Mouse (Mus musculus): Measurements from ENCODE around the gene Rsg1. TPM values are rescaled to one million over a fixed set of nuclear protein-coding genes. Genes with fewer than 3 reads are reported as not detected.

Rsg1 gene
- polyA plus RNA-seq, 1 experiment from 2014 or later: 8.5 TPM

DNA sequence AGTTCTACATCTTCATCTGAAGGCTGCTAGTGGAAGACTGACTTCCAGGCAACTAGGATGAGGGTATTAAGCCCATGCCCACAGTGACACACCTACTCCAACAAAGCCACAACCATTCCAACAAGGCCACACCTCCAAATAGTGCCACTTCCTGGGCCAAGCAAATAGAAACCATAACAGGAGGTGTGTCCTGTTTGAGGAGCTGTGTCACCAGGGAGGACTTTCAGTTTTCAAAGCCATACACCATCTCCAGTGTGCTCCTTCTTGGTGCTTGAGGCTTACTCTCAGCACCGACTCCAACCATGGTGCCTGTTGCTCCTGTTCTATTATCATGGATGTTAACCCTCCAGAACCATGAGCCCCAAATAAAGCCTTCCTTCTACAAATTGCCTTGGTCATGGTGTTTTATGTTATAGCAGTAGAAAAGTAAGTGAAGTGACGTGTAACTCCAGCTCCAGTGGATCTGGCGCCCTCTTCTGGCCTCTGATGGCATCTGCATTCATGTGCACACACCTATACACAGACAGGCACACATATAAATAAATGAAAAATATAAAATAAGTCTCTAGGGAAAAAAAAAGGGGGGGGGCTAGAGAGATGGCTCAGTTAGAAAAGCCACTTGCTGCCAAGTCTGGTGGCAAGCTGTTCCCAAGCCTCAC is 52.4 kb downstream of the Rsg1 start:
- Histone ChIP-seq H3K27ac (ENCODE audit: low read depth, low read length) (no peak overlapping the region), H3K36me3 (ENCODE audit: control insufficient read depth, insufficient read depth, low read length) (no peaks in the 10 kb centered on the region), H3K4me2 (ENCODE audit: low read depth, low read length) (no peak overlapping the region), H3K27me3 (ENCODE audit: control insufficient read depth, insufficient read depth, low read length) (no peaks in the 10 kb centered on the region), H3K4me3 (ENCODE audit: low read depth, low read length) (no peak overlapping the region), H3K9ac (replicated peaks; ENCODE audit: low read depth, low read length) (no peak overlapping the region), H3K9me3 (ENCODE audit: control insufficient read depth, low read length) (no peaks in the 10 kb centered on the region), H3K4me1 (ENCODE audit: control insufficient read depth, insufficient read depth, low read length) (no peaks in the 10 kb centered on the region)
- WGBS: 90% methylated on average over 3 of the region's 3 CpGs
- no peak for ATAC-seq (ENCODE audit: low read depth)

DNA sequence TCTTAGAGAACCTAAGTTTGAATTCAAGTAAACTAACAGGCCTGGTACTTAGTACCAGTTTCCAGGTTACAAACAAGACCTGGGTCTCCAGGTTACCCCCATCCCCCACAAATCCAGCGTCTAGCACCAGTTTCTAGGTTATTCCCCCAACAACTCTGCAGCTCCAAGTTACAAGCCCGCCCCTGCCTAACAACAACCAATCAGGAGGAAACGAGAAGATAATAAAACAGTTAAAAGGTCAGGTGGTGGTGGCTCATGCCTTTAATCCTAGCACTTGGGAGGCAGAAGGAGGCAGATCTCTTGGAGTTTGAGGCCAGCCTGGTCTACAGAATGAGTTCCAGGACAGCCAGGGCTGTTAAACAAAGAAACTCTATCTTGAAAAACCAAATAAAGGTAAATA is 53.5 kb downstream of the Rsg1 start:
- no peaks in the 10 kb centered on the region for H3K36me3 ChIP-seq (ENCODE audit: control insufficient read depth, insufficient read depth, low read length)
- no peaks in the 10 kb centered on the region for H3K27me3 ChIP-seq (ENCODE audit: control insufficient read depth, insufficient read depth, low read length)
- no peak overlapping the region for H3K4me3 ChIP-seq (ENCODE audit: low read depth, low read length)
- ATAC-seq (ENCODE audit: low read depth): no peak
- H3K4me2 ChIP-seq (ENCODE audit: low read depth, low read length): no peak overlapping the region
- H3K9me3 ChIP-seq (ENCODE audit: control insufficient read depth, low read length): no peaks in the 10 kb centered on the region
- no peaks in the 10 kb centered on the region for H3K4me1 ChIP-seq (ENCODE audit: control insufficient read depth, insufficient read depth, low read length)
- H3K27ac ChIP-seq (ENCODE audit: low read depth, low read length): no peak overlapping the region
- WGBS: 72% methylated on average over 3 of the region's 3 CpGs
- H3K9ac ChIP-seq (replicated peaks; ENCODE audit: low read depth, low read length): no peak overlapping the region

DNA sequence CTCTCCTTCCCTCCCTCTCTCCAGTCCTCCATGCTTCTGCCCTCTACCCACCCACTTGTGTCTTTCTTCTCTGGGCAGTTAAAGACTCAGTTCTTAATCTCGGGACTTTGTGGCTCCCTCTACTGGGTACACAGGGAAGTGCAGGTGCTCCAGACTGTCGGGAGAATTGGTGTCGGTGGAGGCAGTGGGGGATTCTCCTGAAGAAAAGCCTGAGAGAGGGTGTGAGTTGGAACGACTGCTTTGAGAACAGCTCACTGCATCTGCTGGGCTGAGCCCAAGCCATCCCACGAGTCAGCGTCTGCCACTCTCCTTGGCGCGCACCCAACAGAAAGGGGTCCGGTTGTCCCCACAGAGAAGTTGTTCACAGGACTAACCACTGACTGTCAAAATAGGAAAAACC is 54.1 kb downstream of the Rsg1 start:
- no peaks in the 10 kb centered on the region for H3K27me3 ChIP-seq (ENCODE audit: control insufficient read depth, insufficient read depth, low read length)
- no peak for ATAC-seq (ENCODE audit: low read depth)
- H3K4me2 ChIP-seq (ENCODE audit: low read depth, low read length): no peak overlapping the region
- no peaks in the 10 kb centered on the region for H3K4me1 ChIP-seq (ENCODE audit: control insufficient read depth, insufficient read depth, low read length)
- H3K9ac ChIP-seq (replicated peaks; ENCODE audit: low read depth, low read length): no peak overlapping the region
- WGBS: 49% methylated on average over 9 of the region's 9 CpGs
- H3K4me3 ChIP-seq (ENCODE audit: low read depth, low read length): no peak overlapping the region
- no peaks in the 10 kb centered on the region for H3K9me3 ChIP-seq (ENCODE audit: control insufficient read depth, low read length)
- H3K36me3 ChIP-seq (ENCODE audit: control insufficient read depth, insufficient read depth, low read length): no peaks in the 10 kb centered on the region
- H3K27ac ChIP-seq (ENCODE audit: low read depth, low read length): no peak overlapping the region

DNA sequence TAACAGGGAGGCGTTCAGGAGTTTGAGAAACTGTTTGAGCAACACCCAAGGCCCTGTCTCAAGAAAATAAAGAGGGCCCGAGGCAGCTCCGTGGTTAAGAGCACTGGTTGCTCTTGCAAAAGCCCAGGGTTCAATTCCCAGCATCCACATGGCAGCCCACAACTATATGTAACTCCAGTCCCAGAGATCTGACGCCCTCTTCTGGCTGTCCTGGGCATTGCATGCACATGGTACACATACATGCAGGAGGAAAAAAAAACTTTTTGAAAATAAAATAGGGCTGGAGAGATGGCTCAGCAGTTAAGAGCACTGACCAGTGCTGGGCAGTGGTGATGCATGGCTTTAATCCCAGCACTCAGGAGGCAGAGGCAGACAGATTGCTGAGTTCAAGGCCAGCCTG is 54.6 kb downstream of the Rsg1 start:
- Histone ChIP-seq H3K9ac (replicated peaks; ENCODE audit: low read depth, low read length) (no peak overlapping the region), H3K36me3 (ENCODE audit: control insufficient read depth, insufficient read depth, low read length) (no peaks in the 10 kb centered on the region), H3K27me3 (ENCODE audit: control insufficient read depth, insufficient read depth, low read length) (no peaks in the 10 kb centered on the region), H3K4me1 (ENCODE audit: control insufficient read depth, insufficient read depth, low read length) (no peaks in the 10 kb centered on the region), H3K9me3 (ENCODE audit: control insufficient read depth, low read length) (no peaks in the 10 kb centered on the region), H3K4me3 (ENCODE audit: low read depth, low read length) (no peak overlapping the region), H3K27ac (ENCODE audit: low read depth, low read length) (no peak overlapping the region), H3K4me2 (ENCODE audit: low read depth, low read length) (no peak overlapping the region)
- WGBS: 83% methylated on average over 4 of the region's 4 CpGs
- ATAC-seq (ENCODE audit: low read depth): no peak

DNA sequence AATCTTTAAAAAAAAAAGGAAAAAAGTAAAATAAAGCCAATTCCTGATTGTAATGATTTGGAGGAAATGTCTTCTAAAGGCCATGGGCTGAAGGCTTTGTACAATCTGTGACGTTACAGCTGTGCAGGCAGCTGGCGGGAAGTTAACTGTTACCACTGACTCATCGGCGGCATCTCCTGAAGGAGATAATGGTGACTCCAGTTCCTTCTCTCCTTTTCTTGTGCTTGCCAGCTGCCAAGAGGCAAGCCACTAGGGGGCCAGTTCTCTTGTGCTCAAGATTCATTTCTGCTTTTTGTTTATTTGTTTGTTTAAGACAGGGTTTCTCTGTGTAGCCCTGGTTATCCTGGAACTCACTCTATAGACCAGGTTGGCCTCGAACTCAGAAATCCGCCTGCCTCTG is 55.3 kb downstream of the Rsg1 start:
- H3K4me3 ChIP-seq (ENCODE audit: low read depth, low read length): no peak overlapping the region
- no peaks in the 10 kb centered on the region for H3K4me1 ChIP-seq (ENCODE audit: control insufficient read depth, insufficient read depth, low read length)
- no peak overlapping the region for H3K4me2 ChIP-seq (ENCODE audit: low read depth, low read length)
- no peak overlapping the region for H3K27ac ChIP-seq (ENCODE audit: low read depth, low read length)
- no peak overlapping the region for H3K9ac ChIP-seq (replicated peaks; ENCODE audit: low read depth, low read length)
- no peaks in the 10 kb centered on the region for H3K36me3 ChIP-seq (ENCODE audit: control insufficient read depth, insufficient read depth, low read length)
- ATAC-seq (ENCODE audit: low read depth): no peak
- 86% methylated on average over 6 of the region's 6 CpGs for WGBS
- no peaks in the 10 kb centered on the region for H3K27me3 ChIP-seq (ENCODE audit: control insufficient read depth, insufficient read depth, low read length)
- no peaks in the 10 kb centered on the region for H3K9me3 ChIP-seq (ENCODE audit: control insufficient read depth, low read length)

DNA sequence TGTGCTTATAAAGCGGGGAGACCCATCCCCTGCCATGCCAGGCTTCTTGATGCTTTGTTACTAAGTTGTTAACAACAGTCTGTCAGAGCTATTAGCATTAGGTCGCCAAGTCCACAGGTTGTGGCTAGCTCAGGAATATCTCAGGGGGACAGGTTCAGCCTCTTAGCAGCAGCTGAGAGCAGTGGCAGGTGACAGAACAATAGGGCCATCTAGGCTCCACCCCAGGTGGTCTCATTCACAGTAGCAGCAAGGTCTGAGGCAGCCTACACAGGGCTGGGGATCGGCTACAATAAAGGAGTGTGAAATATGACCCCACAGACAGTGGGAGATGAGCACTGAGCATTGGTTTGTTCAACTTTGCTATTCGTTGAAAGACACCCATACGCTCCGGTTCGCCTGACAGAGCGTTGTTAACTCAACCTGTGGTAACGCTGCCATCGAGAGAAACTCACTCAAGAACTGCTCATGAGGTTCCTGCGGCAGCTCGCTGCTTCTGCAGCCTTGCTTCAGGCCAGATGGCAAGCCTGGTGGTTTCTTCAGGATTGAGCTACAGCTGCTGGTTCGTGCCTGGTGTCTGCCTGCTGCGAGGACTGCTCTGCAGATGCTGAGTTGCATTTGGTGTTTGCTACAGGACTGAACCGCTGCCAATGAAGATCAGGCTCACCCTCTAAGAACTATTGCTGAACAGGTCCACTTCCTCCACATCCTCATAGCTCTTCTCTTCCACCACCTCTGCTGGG is 56.6 kb downstream of the Rsg1 start:
- Histone ChIP-seq H3K9me3 (ENCODE audit: control insufficient read depth, low read length) (no peaks in the 10 kb centered on the region), H3K9ac (replicated peaks; ENCODE audit: low read depth, low read length) (no peak overlapping the region), H3K27me3 (ENCODE audit: control insufficient read depth, insufficient read depth, low read length) (no peaks in the 10 kb centered on the region), H3K4me2 (ENCODE audit: low read depth, low read length) (no peak overlapping the region), H3K27ac (ENCODE audit: low read depth, low read length) (no peak overlapping the region), H3K4me3 (ENCODE audit: low read depth, low read length) (no peak overlapping the region), H3K4me1 (ENCODE audit: control insufficient read depth, insufficient read depth, low read length) (no peaks in the 10 kb centered on the region), H3K36me3 (ENCODE audit: control insufficient read depth, insufficient read depth, low read length) (no peaks in the 10 kb centered on the region)
- WGBS: 50% methylated on average over 15 of the region's 15 CpGs
- ATAC-seq (ENCODE audit: low read depth): no peak

DNA sequence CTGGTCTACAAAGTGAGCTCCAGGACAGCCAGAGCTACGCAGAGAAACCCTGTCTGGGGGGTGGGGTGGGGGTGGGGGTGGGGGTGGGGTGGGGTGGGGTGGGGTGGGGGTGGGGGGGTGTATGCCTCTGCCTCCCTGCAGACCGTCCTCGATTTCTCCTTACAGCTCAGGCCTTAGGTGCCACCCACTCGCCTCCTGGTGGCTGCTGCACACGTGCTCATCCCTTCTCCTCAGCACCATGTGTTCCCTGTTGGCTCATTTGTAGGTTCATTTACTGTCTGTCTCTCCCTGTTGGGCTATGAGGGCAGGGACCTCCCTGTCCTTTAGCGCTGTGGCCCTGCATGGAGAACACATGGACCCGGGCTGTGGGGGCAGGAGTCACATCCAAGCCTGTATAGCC is 57.5 kb downstream of the Rsg1 start:
- Histone ChIP-seq H3K27me3 (ENCODE audit: control insufficient read depth, insufficient read depth, low read length) (no peaks in the 10 kb centered on the region), H3K4me3 (ENCODE audit: low read depth, low read length) (no peak overlapping the region), H3K9me3 (ENCODE audit: control insufficient read depth, low read length) (no peaks in the 10 kb centered on the region), H3K4me2 (ENCODE audit: low read depth, low read length) (no peak overlapping the region), H3K4me1 (ENCODE audit: control insufficient read depth, insufficient read depth, low read length) (no peaks in the 10 kb centered on the region), H3K36me3 (ENCODE audit: control insufficient read depth, insufficient read depth, low read length) (no peaks in the 10 kb centered on the region), H3K9ac (replicated peaks; ENCODE audit: low read depth, low read length) (no peak overlapping the region), H3K27ac (ENCODE audit: low read depth, low read length) (no peak overlapping the region)
- no peak for ATAC-seq (ENCODE audit: low read depth)
- WGBS: 88% methylated on average over 7 of the region's 7 CpGs

DNA sequence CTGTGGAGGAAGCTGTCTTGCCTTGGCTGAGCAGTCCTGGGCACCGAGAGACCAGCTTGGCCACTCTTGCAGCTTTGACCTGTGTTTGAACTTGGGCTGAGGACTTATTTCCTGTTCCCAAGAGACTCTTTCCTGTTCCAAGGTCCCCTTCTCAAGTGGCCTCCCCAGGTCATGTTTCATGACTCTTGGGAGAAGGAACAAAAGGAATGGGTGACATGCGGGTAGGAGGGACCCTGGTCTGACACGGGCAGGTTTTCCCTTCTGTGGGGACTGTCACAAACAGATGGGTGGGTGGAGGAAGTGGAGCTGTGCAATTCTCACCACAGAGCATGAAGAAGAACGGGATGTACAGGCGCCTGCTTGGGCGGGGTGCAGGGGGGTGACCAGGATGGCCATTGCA is 58.0 kb downstream of the Rsg1 start:
- ATAC-seq (ENCODE audit: low read depth): no peak
- 86% methylated on average over 6 of the region's 6 CpGs for WGBS
- Histone ChIP-seq H3K27me3 (ENCODE audit: control insufficient read depth, insufficient read depth, low read length) (no peaks in the 10 kb centered on the region), H3K9ac (replicated peaks; ENCODE audit: low read depth, low read length) (no peak overlapping the region), H3K27ac (ENCODE audit: low read depth, low read length) (no peak overlapping the region), H3K36me3 (ENCODE audit: control insufficient read depth, insufficient read depth, low read length) (no peaks in the 10 kb centered on the region), H3K4me3 (ENCODE audit: low read depth, low read length) (no peak overlapping the region), H3K4me2 (ENCODE audit: low read depth, low read length) (no peak overlapping the region), H3K9me3 (ENCODE audit: control insufficient read depth, low read length) (no peaks in the 10 kb centered on the region), H3K4me1 (ENCODE audit: control insufficient read depth, insufficient read depth, low read length) (no peaks in the 10 kb centered on the region)

DNA sequence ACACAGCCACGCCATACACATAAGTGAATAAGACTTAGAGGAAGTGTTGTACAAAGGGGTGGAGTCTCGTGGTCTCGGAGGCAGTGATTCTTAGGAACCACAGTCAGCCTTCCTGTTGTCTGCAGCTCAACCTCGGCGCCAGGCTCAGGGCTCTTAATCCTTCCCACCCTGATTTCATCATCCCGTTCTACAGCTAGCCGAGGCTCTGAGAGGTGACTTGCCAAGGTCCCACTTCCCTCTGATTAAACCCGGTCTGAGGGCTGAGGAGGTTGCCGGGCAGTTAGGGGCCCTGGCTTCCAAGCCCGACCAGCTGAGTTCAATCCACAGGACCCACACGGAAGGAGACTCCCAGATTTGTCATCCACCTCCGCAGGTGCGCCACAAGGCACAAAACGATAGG is 59.1 kb downstream of the Rsg1 start:
- Histone ChIP-seq H3K36me3 (ENCODE audit: control insufficient read depth, insufficient read depth, low read length) (no peaks in the 10 kb centered on the region), H3K4me1 (ENCODE audit: control insufficient read depth, insufficient read depth, low read length) (no peaks in the 10 kb centered on the region), H3K27me3 (ENCODE audit: control insufficient read depth, insufficient read depth, low read length) (no peaks in the 10 kb centered on the region), H3K4me2 (ENCODE audit: low read depth, low read length) (peak overlapping the region; percentile 12; the same call in 1 of the 2 replicates), H3K27ac (ENCODE audit: low read depth, low read length) (no peak overlapping the region), H3K9ac (replicated peaks; ENCODE audit: low read depth, low read length) (no peak overlapping the region; the same call in 1 of the 2 replicates), H3K9me3 (ENCODE audit: control insufficient read depth, low read length) (no peaks in the 10 kb centered on the region), H3K4me3 (ENCODE audit: low read depth, low read length) (no peak overlapping the region)
- no peak for ATAC-seq (ENCODE audit: low read depth)
- 23% methylated on average over 14 of the region's 14 CpGs for WGBS

All from neural tube, embryonic 14.5 days (tissue).